Mouse (Mus musculus) left cerebral cortex, adult 8-10 months (tissue): Measurements from ENCODE around the gene Ppm1e. TPM values are rescaled to one million over a fixed set of nuclear protein-coding genes. Genes with fewer than 3 reads are reported as not detected.

Experiments
- DNase-seq, 2 experiments: peaks; one replicate each; pipeline ENCODE4 v3.0.0; 2022; ENCODE audit warnings: low spot score in 2 of 2
- total RNA-seq, 4 experiments: library from RNA; stranded (reverse); gene quantifications; 2 replicates each; pipeline ENCODE4 v1.2.4; 2022

Ppm1e gene
- total RNA-seq, 4 experiments from 2014 or later: 114 to 128 (median 123) TPM

DNA sequence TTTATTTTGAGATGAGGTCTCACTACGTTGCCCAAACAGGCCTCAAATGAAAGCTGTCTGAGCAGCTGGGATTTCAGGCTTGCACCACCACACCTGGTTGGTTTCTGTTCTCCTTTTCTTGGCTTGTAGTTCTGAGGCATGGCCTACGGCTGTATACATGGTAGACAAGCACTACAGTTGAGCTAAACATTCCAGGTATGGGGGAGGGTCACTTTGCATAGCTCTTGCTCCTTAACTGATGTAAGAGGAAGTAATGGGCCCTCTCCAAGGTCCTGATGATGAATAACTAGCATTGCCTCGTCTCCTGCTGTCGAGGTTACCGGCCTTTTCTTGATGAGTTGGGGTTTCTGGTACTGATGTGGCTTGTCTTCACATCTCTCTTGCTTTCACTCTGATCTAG, 104.7 kb downstream of the Ppm1e start:
- DNase-seq: no peak

DNA sequence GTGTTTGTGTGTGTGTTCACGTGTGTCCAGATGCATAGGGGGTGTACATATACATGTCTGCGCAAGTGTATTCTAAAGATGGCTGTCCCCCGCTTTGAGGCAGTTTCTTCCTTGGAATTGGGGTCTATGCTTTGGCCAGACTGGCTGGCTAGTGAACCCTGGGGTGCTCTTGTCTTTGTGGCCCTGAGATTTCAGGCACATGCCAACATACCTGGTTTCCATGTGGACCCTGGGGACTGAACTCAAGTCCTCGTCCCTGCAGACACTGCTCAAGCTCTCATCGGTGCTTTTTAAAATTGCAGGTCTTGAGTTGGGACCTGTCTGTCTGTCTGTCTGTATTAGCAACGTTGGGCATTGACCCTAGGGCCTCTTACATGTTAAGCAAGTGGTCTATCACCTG, 105.5 kb downstream of the Ppm1e start:
- DNase-seq: no peak

DNA sequence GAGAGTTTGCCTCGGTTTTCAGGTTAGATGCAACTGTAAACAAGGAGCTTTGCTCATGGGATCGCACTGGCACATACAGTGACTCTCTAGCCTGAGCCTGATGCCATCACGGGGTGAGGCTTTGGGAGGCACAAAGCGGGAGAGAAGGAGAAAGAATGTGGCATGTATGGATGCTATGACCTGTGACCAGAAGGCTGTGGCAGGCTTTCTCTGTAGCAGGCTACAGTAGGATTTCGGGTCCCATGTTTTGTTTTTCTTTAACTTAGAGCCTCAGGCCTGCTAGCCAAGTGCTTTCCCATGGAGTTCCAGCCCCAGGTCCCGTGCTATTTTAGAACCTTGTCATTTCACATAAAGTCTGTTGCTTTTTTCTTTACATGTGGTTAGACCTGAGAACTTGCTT, 108.7 kb downstream of the Ppm1e start:
- DNase-seq: no peak

DNA sequence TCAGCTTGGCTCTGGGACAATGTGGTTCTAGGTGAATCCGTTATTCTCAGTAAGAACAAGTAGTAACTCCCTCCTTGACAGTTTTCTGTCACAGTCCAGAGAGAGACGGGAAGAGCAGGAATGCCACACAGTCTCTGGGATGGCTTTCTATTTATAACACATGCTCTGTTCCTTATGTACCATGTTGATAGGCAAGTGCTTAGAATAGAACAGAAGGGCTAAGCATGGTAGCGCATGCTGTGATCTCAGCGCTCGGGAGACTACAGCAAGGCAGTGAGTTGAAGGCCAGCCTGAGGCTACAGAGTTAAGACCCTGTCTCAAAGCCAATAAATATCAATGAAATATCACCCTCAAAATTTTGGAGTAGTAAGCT, 111.3 kb downstream of the Ppm1e start:
- DNase-seq: no peak

DNA sequence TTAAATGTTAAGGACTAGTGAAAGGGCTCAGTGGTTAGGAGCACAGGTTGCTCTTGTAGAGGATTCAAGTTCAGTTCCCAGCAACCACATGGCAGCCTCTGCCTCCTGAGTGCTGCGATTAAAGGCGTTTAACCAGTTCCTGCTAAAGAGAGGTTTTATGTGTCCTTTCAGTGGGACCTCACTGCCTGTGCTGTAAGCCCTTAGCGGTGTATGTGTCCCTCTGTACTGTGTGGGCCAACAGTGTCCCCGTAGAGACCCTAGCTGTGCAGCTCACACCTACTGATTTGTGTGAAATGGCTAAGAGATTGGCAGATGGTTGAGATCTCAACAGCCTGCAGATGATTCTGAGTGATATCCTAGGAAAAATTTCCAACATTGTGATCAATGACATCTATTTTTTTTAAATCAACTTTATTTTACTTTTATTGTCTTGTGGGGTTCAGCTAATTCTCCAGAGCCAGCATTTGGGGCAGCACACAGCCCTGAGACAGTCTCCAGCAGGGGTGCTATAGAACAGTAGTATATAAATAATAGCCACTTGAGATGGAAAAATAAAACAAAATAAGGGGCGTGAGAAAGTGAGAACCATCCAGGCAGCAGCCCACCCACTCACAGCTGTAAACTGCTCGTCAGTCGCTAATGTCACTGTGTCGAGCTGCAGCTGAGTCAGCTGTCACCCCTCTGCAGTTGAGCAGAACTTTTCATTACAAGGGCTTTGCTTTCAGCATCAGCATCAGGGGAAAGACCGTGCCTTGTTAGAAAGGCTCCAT, 111.9 kb downstream of the Ppm1e start:
- no peak for DNase-seq

DNA sequence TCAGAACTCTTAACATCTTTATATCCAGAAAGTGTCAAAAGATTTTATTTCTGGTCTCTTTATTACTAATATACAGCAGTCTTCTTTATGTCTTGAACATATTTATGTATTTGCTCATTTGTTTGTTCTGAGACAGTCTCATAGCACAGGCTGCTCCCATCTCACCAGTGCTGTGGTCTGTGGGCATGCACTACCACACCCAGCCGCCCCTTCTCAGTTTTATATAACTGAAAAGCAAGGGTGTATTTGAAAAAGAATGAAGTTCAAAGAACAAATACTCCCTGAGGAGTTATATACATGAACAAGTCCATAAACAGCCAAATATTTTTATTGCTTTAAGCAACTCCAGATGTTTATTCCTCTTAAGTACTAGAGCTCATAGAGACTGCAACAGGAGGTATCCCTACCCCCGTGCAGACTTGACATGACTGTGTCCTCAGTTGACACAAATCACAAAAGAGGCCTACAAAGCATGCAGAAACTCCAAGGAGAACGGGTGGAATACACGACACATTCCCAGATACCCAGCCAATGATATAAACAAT, 112.6 kb downstream of the Ppm1e start:
- DNase-seq: no peak

DNA sequence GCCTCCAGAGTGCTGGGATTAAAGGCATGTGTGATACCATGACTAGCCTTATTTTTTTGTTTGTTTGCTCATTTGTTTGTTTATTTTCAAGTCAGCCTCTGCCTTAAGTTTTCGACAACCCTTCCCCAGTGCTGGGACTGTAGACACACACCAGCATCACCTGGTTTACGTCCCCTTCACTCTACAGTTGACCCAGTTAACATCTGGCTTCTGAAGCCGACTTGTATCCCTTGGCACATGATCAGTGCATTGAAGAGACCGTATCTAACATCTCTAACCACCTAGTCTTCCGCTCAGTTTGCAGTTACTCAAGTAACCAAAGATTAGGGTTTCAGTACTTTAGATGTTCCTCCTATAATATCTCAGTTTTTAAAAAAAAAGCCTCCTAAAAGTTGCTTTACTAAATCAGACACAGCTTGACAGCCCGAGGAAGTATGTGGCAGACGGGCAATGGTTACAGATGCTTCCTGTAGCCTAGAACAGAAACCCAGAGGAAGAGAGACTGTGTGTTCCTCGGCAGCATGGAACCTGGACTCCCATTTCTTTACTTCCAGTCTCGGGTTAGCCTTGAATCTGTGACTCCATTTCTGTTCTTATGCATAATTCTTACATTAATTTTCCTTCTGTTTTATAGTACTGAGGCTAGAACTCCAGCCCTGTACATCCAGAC, 113.5 kb downstream of the Ppm1e start:
- no peak for DNase-seq

DNA sequence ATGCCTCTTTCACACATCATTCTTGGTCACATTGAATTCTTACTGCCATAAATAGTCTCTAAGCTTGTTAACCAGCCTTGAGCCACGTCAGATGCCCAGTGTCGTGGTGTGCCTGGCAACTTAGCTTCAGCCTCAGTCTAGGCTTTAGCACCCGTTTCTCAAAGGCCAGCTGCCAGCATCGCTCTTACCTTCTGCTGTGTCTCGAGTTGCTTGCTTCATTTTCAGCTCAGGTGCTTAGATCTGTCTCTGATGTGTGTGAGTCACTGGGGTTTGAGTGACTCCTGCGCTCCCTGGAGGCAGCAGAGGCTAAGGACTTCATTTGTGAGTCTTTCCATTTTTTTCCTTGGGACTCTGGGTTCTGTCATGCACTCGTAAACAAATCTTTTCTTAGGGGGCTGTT, 117.6 kb downstream of the Ppm1e start:
- DNase-seq: peak in 1 of 2 experiments; percentile 53

DNA sequence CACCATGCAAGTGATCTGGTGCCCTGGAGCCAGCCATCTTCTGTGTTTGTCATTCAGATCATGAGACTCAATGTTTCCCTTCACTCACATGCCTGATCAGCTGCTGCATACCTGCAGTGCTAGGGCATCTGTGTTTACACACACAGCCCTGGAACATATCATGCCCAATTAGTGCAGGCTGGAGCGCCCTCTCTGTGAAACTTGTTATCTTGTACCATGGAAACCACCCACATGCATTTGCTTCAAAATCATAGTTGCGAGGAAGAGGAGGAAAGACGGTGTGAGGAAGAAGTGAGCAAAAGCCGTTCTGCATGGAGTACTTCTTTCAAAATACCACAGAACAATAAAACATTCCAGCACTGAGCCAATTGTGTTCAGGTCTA, 118.0 kb downstream of the Ppm1e start:
- peak in 1 of 2 experiments; percentile 38 for DNase-seq

DNA sequence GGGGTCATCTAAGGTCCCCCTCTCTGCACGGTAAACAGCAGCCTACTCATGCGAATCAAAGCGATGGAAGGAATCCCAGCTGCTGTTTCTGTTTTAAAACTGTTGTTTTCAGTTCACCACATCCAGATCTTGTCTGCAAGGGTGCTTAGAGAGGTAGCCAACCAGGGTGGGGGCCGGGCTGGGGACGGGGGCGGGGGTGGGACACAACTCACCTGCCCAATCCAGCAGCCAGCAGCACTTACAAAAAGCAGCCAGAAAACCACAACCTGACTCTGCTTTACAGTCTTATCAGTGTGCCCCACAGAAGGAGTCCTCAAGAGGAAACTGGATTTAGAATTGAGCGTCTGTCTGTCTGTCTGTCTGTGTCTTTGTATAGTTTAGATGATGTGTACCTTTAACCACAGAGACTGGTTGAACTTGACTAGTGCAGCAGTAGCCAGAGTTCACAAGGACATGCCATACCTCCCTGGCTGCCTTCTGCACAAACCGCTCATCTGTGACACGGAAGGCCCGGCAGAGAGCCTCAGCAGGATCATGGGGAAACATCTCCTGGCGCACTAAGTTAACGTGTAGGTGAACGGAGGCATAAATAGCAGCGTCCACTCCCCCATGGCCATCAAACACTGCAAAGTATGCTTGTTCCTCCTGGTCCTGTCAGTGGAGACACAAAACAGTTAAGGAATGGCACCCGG, 118.5 kb downstream of the Ppm1e start:
- DNase-seq: no peak

DNA sequence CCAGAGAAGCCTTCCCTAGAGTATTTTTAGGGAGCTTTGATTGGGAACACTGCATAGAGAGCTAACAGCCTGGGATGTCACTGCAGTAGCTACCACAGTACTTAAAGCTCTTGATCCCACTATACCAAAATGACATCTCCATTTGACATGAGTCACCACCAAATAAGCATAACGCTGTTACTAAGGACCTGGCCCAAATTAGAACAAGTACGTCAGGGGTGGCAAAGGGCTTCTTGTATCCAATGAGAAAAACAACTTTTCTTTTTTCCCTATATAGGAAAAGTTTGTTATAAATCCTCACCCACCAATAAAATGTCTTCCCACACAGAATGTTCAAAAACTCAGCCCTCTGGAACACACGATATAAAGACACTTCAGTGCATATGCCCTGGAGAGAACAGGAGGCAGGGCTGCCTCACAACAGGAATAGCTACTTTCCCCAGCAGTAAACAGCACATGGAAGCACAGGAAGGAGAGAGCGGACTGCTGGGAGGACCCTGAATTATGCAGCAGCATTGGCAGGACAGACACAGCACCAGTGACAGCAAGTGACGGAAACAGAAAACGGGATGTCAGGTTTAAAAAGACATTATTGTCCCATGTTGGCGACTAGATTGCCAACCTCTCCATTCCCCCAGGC, 119.8 kb downstream of the Ppm1e start:
- DNase-seq: no peak

DNA sequence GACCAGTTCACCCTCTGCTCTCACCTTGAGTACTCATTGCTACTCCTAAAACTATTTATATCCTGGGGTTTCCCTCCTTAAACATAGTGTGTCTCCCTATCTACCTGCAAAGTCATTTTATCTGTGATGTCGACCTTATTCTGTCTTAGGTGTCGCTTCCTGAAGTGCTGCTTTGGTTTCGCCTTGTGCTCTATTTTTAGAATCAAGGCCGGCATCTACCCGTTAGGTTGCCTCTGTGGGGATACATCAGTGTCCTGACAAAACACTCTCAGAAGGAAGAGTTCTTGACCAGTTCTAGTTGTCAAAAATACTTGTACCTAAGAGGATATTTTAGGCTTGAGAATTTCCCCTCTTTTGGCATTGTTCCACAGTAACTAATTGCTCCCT, 123.3 kb downstream of the Ppm1e start:
- DNase-seq: no peak

DNA sequence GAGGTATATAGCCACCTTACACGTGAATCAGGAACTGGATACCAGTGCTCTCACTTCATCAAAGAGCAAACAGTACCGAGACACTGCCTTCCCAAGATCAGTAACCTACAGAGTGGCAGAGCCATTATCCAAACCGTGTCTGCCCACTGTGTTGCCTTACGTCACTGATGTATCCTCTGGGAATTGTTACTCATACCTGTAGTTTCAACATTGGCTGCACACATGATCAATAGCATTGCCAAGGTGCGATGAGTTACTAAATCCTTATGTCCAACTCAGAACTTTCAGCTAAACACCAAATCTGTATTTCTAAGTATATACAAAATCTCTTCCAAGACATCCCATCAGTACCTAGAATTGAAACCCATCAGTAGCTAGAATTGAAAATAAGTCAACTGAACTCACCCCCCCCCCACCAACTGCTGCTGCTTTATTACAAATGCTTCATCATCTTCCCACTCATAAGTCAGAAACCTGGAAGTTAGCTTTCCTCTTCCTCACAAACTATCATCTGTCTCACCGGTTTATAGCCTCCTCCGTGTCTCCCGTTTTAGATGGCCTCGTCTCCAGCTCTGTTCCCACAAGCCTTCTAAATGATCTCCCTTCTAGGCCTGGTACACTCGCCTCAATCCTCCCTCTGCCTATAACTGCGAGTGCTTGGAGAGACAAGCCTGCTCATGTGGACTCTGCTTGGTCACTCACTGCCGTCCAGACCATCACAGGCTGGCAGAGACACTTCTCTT, 123.9 kb downstream of the Ppm1e start:
- no peak for DNase-seq

DNA sequence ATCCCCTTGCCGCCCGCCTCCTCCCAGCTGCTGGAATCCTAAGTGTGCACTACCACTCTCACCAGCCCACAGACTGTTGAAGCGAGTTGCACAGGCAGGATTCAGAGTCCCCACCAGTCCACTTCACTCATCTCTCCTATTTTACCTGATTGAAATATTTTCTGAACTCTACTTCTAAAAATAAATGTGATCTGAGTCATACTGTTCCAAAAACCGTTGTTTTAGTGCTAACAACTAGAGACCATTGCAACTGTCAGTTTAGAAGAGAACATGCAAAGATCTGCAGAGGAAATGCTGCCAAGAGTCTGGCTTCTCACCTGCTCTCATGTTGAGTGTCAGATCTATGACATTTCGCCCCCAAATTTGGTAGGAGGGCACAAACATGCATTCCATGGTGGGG, 125.4 kb downstream of the Ppm1e start:
- DNase-seq: no peak

DNA sequence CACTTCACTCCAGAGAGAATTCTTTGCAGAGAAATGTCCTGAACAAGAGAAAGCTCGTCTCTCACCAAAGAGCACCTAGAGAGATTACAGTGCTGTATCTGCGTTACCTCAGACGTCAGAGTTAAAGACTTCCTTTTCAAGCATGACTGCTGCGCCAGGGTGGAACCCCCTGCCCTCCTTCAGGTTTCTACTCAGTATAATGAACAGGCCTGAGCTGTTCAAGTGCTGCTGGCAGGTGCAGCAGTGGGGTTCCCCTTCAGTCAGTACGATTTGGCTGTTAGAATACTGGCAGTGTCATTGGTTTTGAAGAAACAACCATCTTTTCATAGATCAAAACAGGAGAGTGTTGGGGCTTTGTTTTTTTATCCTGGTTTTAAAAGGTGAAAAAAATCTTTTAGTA, 131.8 kb downstream of the Ppm1e start:
- no peak for DNase-seq

DNA sequence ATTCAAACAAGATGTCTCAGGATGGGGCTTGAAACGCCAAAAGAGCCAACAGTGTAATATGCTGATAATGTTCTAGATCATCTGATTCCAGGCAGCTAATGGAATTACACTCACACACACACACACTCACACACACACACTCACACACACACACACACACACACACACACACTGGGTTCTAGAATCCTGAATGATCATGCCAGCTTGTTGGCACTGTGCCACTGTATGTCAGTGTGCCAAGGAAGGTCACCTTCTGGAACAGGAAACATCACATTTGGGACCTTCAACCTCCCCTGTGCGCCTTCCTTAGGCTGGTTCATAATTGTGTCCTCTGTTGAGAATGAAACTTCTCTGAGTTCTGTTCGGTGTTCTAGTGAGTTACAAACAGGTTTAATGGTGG, 136.1 kb downstream of the Ppm1e start:
- no peak for DNase-seq

DNA sequence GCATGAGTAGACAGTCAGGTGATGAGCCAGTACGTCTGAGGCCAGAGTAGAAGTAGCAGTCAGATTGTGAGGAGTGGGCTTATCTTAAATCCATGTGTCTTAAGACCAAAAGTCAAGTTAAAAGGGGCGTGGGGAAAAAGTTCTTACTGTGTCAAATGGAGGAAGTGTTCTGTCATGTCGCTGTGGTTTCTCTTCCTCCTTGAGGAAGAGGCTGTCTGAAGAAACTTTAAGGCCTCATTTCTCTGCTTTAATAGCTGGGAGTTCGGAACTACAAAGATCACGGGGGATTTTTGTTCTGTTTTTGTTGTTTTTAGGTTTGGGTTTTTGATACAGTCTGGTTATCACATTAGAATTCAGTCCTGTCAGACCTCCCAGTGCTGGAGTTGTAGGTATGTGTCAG, 146.5 kb downstream of the Ppm1e start:
- DNase-seq: no peak
